In genomic region chr11:70179401-70179800, GRCm38 (mm10) we compare ENCODE assay signal across 8 mouse cellular contexts. TPM values are rescaled to one million over a fixed set of nuclear protein-coding genes. Genes with fewer than 3 reads are reported as not detected.
DNase-seq lines count a peak whose midpoint lies in the region; ATAC-seq and TF ChIP-seq lines count a peak whose summit lies in the region.

No protein-coding gene starts in this region.

- H3K4me2 ChIP-seq in limb, embryonic 11.5 days (ENCODE audit: low read depth, severe bottlenecking): no peak overlapping the region
- H3K4me2 ChIP-seq in limb, embryonic 13.5 days (replicated peaks): peak overlapping the region; percentile 36; the same call in 1 of the 2 replicates

- TF ChIP-seq CTCF in bone marrow macrophage, adult 2 months (IDR thresholded peaks at IDR 0.05; ENCODE audit: low read depth, low read length): peak; percentile 35; the same call in 1 of the 2 replicates

- H3K27me3 ChIP-seq in limb, embryonic 11.5 days (ENCODE audit: control insufficient read depth, insufficient read depth, low read length): no peaks in the 10 kb centered on the region
- no peaks in the 10 kb centered on the region for H3K27me3 ChIP-seq in limb, embryonic 10.5 days (ENCODE audit: low read depth, poor library complexity, severe bottlenecking)
- no peaks in the 10 kb centered on the region for H3K27me3 ChIP-seq in limb, embryonic 13.5 days

- 43% methylated on average over 14 of the region's 14 CpGs for WGBS in limb, embryonic 11.5 days
- WGBS in limb, embryonic 10.5 days: 50% methylated on average over 14 of the region's 14 CpGs
- 37% methylated on average over 14 of the region's 14 CpGs for WGBS in limb, embryonic 13.5 days

- H3K4me1 ChIP-seq in limb, embryonic 11.5 days (ENCODE audit: control insufficient read depth, insufficient read depth, low read length): no peaks in the 10 kb centered on the region
- no peaks in the 10 kb centered on the region for H3K4me1 ChIP-seq in limb, embryonic 10.5 days
- peaks cover 22% of the 10 kb centered on the region for H3K4me1 ChIP-seq in bone marrow macrophage, adult 2 months (ENCODE audit: control insufficient read depth, insufficient read depth, low read length)
- no peaks in the 10 kb centered on the region for H3K4me1 ChIP-seq in limb, embryonic 13.5 days

- no peak for TF ChIP-seq POLR2A in bone marrow macrophage, adult 2 months (IDR thresholded peaks at IDR 0.05; ENCODE audit: borderline replicate concordance, low read depth, low read length)

- no peak for ATAC-seq in limb, embryonic 11.5 days (ENCODE audit: insufficient number of reproducible peaks, low FRiP score, low TSS enrichment, low read depth)
- ATAC-seq in limb, embryonic 13.5 days (ENCODE audit: low FRiP score, low read depth): no peak

- H3K27ac ChIP-seq in limb, embryonic 11.5 days (replicated peaks; ENCODE audit: low read depth, low read length): no peak overlapping the region
- H3K27ac ChIP-seq in limb, embryonic 10.5 days: no peak overlapping the region
- no peak overlapping the region for H3K27ac ChIP-seq in bone marrow macrophage, adult 2 months (ENCODE audit: insufficient read depth, low read depth, low read length)
- H3K27ac ChIP-seq in limb, embryonic 13.5 days: no peak overlapping the region

- no peak overlapping the region for H3K9ac ChIP-seq in limb, embryonic 11.5 days (ENCODE audit: low read length)
- H3K9ac ChIP-seq in limb, embryonic 13.5 days: no peak overlapping the region

- H3K4me3 ChIP-seq in limb, embryonic 11.5 days (ENCODE audit: low read depth, low read length): no peak overlapping the region
- no peak overlapping the region for H3K4me3 ChIP-seq in limb, embryonic 10.5 days
- H3K4me3 ChIP-seq in bone marrow macrophage, adult 2 months (ENCODE audit: insufficient read depth, low read length): no peak overlapping the region
- H3K4me3 ChIP-seq in limb, embryonic 13.5 days: no peak overlapping the region

- H3K36me3 ChIP-seq in limb, embryonic 11.5 days (ENCODE audit: control insufficient read depth, insufficient read depth, low read length): no peaks in the 10 kb centered on the region
- no peaks in the 10 kb centered on the region for H3K36me3 ChIP-seq in limb, embryonic 10.5 days
- no peaks in the 10 kb centered on the region for H3K36me3 ChIP-seq in limb, embryonic 13.5 days

- H3K9me3 ChIP-seq in limb, embryonic 11.5 days (ENCODE audit: control insufficient read depth, low read length): no peaks in the 10 kb centered on the region
- no peaks in the 10 kb centered on the region for H3K9me3 ChIP-seq in limb, embryonic 10.5 days (replicated peaks)
- H3K9me3 ChIP-seq in limb, embryonic 13.5 days: 0 out of 2 replicates have a peak, but pooled peaks cover 3% of the 10 kb centered on the region

- DNase-seq in cerebellum, postnatal 36 days: peak; percentile 26 to 27
- no peak for DNase-seq in cerebellum, adult 11 months
- peak; percentile 47 for DNase-seq in limb, embryonic 11.5 days (ENCODE audit: low spot score)
- DNase-seq in limb, embryonic 10.5 days (ENCODE audit: low spot score): no peak
- DNase-seq in telencephalon, adult 2 months (ENCODE audit: low read depth, low spot score): peak; percentile 35
- no peak for DNase-seq in spleen, adult 12 weeks (ENCODE audit: low spot score)

RNA-seq across cellular contexts. Expression of gene Clec10a, which starts 23.4 kb away (rescaled TPM):
- not detected in 2 replicates for polyA plus RNA-seq in limb, embryonic 11.5 days (2014; fragmentation: Nextera tagmentation; extraction: Ambion mirVana)
- not detected in 2 replicates for polyA plus RNA-seq in limb, embryonic 10.5 days (2016; fragmentation: Nextera tagmentation; extraction: Ambion mirVana)
- 106 and 116 TPM in 2 replicates for polyA plus RNA-seq in bone marrow macrophage, adult 2 months (2012; ENCODE audit: insufficient read depth, insufficient read length, missing spikeins)
- 0.61 and 1.1 TPM in 2 replicates for polyA plus RNA-seq in limb, embryonic 13.5 days (2015; fragmentation: Nextera tagmentation; extraction: Ambion mirVana)

RNA-seq across cellular contexts. Expression of gene Slc16a11, which starts 33.2 kb away (rescaled TPM):
- 0.21 and 0.67 TPM in 2 replicates for polyA plus RNA-seq in limb, embryonic 11.5 days (2014; fragmentation: Nextera tagmentation; extraction: Ambion mirVana)
- 0.84 and 1.6 TPM in 2 replicates for polyA plus RNA-seq in limb, embryonic 10.5 days (2016; fragmentation: Nextera tagmentation; extraction: Ambion mirVana)
- polyA plus RNA-seq in bone marrow macrophage, adult 2 months (2012; ENCODE audit: insufficient read depth, insufficient read length, missing spikeins): not detected in 2 replicates
- 1.5 and 1.7 TPM in 2 replicates for polyA plus RNA-seq in limb, embryonic 13.5 days (2015; fragmentation: Nextera tagmentation; extraction: Ambion mirVana)

RNA-seq across cellular contexts. Expression of gene Slc16a13, which starts 41.5 kb away (rescaled TPM):
- 17.0 and 17.8 TPM in 2 replicates for polyA plus RNA-seq in limb, embryonic 11.5 days (2014; fragmentation: Nextera tagmentation; extraction: Ambion mirVana)
- 11.6 and 16.3 TPM in 2 replicates for polyA plus RNA-seq in limb, embryonic 10.5 days (2016; fragmentation: Nextera tagmentation; extraction: Ambion mirVana)
- 6.1 and 8.5 TPM in 2 replicates for polyA plus RNA-seq in bone marrow macrophage, adult 2 months (2012; ENCODE audit: insufficient read depth, insufficient read length, missing spikeins)
- polyA plus RNA-seq in limb, embryonic 13.5 days (2015; fragmentation: Nextera tagmentation; extraction: Ambion mirVana): 10.9 and 11.5 TPM in 2 replicates

RNA-seq across cellular contexts. Expression of gene Mgl2, which starts 49.3 kb away (rescaled TPM):
- 0.21 TPM in 1 of 2 replicates, not detected in the other for polyA plus RNA-seq in limb, embryonic 11.5 days (2014; fragmentation: Nextera tagmentation; extraction: Ambion mirVana)
- polyA plus RNA-seq in limb, embryonic 10.5 days (2016; fragmentation: Nextera tagmentation; extraction: Ambion mirVana): 0.10 and 0.16 TPM in 2 replicates
- 7.7 and 7.8 TPM in 2 replicates for polyA plus RNA-seq in bone marrow macrophage, adult 2 months (2012; ENCODE audit: insufficient read depth, insufficient read length, missing spikeins)
- 0.25 and 0.75 TPM in 2 replicates for polyA plus RNA-seq in limb, embryonic 13.5 days (2015; fragmentation: Nextera tagmentation; extraction: Ambion mirVana)

RNA-seq across cellular contexts. Expression of gene Bcl6b, which starts 50.2 kb away (rescaled TPM):
- polyA plus RNA-seq in limb, embryonic 11.5 days (2014; fragmentation: Nextera tagmentation; extraction: Ambion mirVana): 7.3 and 7.5 TPM in 2 replicates
- polyA plus RNA-seq in limb, embryonic 10.5 days (2016; fragmentation: Nextera tagmentation; extraction: Ambion mirVana): 5.6 and 7.5 TPM in 2 replicates
- 0.32 and 0.70 TPM in 2 replicates for polyA plus RNA-seq in bone marrow macrophage, adult 2 months (2012; ENCODE audit: insufficient read depth, insufficient read length, missing spikeins)
- polyA plus RNA-seq in limb, embryonic 13.5 days (2015; fragmentation: Nextera tagmentation; extraction: Ambion mirVana): 10.0 and 10.3 TPM in 2 replicates

Comparison
In these comparisons a context has a peak if more than half of its experiments do, and no peak if none do; other contexts are left out.
1. DNase-seq: peak in cerebellum, postnatal 36 days (2 of 2), limb, embryonic 11.5 days (single experiment) and telencephalon, adult 2 months (single experiment); none in cerebellum, adult 11 months (single experiment), limb, embryonic 10.5 days (single experiment) and spleen, adult 12 weeks (single experiment).
2. RNA of gene Clec10a, which starts 23.4 kb away (polyA plus RNA-seq): 106 to 116 TPM in bone marrow macrophage, adult 2 months; 0.61 to 1.1 TPM in limb, embryonic 13.5 days, not detected in limb, embryonic 10.5 days and not detected in limb, embryonic 11.5 days; every median in the first group is over 10 times any median in the second.